Mouse (Mus musculus): ENCODE results near the gene Arhgdia. TPM values are rescaled to one million over a fixed set of nuclear protein-coding genes. Genes with fewer than 3 reads are reported as not detected.

Gene Arhgdia
- total and polyA plus RNA-seq, 3 experiments = 172 to 958 (median 417) TPM

DNA sequence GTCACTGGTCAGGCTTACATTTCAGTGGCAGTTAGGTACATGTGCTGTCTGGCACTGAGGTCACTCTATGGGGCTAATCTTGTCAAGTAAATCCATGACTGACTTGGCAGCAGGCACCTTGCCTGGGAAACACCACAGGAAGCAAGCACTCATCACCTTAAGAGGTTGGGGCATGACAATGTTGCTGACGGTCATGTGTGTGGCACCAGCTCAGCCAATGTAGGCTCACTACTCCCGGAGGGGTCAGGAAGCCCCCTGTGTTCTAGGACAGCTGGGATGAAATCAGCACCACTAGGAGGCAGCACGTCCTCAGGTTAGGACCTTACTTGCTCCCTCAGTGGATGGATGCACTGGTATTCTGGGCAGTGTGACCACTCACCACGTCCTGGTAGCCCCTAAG lies 39.5 kb downstream of the Arhgdia start:
- H3K36me3 ChIP-seq (replicated peaks in 1 of 2; ENCODE audit: control insufficient read depth in 1 of 2, insufficient read depth in 1 of 2, low read length in 1 of 2) = peaks cover 29 to 57% of the 10 kb centered on the region in 2 experiments
- no peak overlapping the region for H3K9ac ChIP-seq (ENCODE audit: insufficient read depth, low read depth)
- dilution Hi-C loops (cut with MboI; ENCODE audit: extremely low pct_ligation_motif_present, extremely low pct_unique_long_range_greater_than_20kb, low sequenced_read_pairs) = no loop called here
- no peak overlapping the region for H3K27ac ChIP-seq (ENCODE audit: insufficient read depth, low read depth)
- in situ Hi-C loops (cut with MboI; ENCODE audit: low pct_ligation_motif_present, low pct_unique_long_range_greater_than_20kb, low sequenced_read_pairs) = no loop called here
- H3K79me2 ChIP-seq (replicated peaks; ENCODE audit: control insufficient read depth, extremely low read depth, insufficient read depth, poor library complexity, severe bottlenecking) = no peaks in the 10 kb centered on the region
- H3K4me1 ChIP-seq (ENCODE audit: control insufficient read depth in 1 of 2, insufficient read depth in 2 of 2) = peaks cover 16 to 24% of the 10 kb centered on the region in 2 experiments
- DNase-seq (ENCODE audit: extremely low read depth) = no peak
- H3K4me2 ChIP-seq (ENCODE audit: insufficient read depth, low read depth, poor library complexity, severe bottlenecking) = no peak overlapping the region
- TF ChIP-seq IRF4 (IDR thresholded peaks at IDR 0.05; ENCODE audit: low read depth, low read length) (peak; percentile 16; the same call in 1 of the 2 replicates), NELFE (IDR thresholded peaks at IDR 0.05; ENCODE audit: low read depth, low read length) (no peak), CTCF (conservative IDR thresholded peaks at IDR 0.05 in 1 of 2, IDR thresholded peaks at IDR 0.05 in 1 of 2; ENCODE audit: low read depth in 2 of 2, low read length in 2 of 2) (peak in 1 of 2 experiments; percentile 68; a peak in 2 of 4 replicates), SMC3 (IDR thresholded peaks at IDR 0.05; ENCODE audit: low read depth, low read length) (peak; percentile 45), POLR2A (IDR thresholded peaks at IDR 0.05; ENCODE audit: low read depth, low read length) (no peak), RAD21 (IDR thresholded peaks at IDR 0.05; ENCODE audit: low read depth, low read length) (peak; percentile 67)
- no peak overlapping the region for H3K4me3 ChIP-seq (replicated peaks in 1 of 3; ENCODE audit: low read depth in 2 of 3, low read length in 2 of 3, poor library complexity in 1 of 3)
- no peaks in the 10 kb centered on the region for H3K9me3 ChIP-seq (replicated peaks; ENCODE audit: low read length)
- H3K27me3 ChIP-seq (replicated peaks) = no peaks in the 10 kb centered on the region

DNA sequence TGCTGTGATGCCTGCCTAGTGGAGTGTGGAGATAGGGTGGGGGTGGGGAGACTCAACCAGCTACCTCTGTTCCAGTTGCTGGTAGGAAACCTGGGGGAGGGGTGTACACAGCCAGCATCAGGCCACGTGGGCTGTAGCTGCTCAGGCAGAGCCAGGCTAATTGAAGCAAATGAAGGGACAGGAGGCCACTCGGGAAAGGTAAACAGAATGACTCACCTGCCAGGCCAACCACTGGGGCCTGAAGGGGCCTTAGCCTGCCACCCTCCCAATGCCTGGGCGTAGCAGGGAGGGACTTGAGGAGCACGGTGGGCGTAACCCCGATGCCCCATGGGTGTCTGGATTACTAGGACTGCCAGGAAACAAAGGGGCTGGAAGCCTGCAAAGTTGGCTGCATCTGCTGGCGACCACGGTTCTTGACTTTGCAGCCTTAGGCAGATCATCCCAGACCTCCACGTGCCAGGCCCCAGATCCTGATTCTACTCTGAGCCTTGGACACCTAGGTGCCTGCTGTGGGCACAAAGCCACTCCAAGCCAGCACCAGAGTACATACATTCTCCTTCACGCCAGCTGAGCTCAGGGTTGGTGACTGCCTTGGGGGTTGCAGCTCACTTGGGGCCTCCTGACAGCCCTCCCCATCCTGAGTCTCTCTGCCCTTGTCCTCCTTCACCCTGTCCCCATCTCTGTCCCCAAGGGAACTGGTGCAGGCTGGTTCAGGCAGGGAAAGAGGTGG lies 42.0 kb downstream of the Arhgdia start:
- H3K27me3 ChIP-seq (replicated peaks) = peaks cover 8% of the 10 kb centered on the region
- dilution Hi-C loops (cut with MboI; ENCODE audit: extremely low pct_ligation_motif_present, extremely low pct_unique_long_range_greater_than_20kb, low sequenced_read_pairs) (no loop called here), in situ Hi-C loops (cut with MboI; ENCODE audit: low pct_ligation_motif_present, low pct_unique_long_range_greater_than_20kb, low sequenced_read_pairs) (no loop called here)
- H3K9me3 ChIP-seq (replicated peaks; ENCODE audit: low read length) = no peaks in the 10 kb centered on the region
- TF ChIP-seq CHD2 (IDR thresholded peaks at IDR 0.05; ENCODE audit: low read length) (peak; percentile 82; the same call in 1 of the 2 replicates), MAX (IDR thresholded peaks at IDR 0.05; ENCODE audit: low read length) (peak; percentile 88), USF1 (IDR thresholded peaks at IDR 0.05; ENCODE audit: low read depth, low read length) (peak; percentile 65), ZMIZ1 (IDR thresholded peaks at IDR 0.05; ENCODE audit: low read depth, low read length) (no peak), MYC (IDR thresholded peaks at IDR 0.05; ENCODE audit: low read depth, low read length) (peak; percentile 74; the same call in 1 of the 2 replicates), MXI1 (IDR thresholded peaks at IDR 0.05; ENCODE audit: low read depth, low read length) (no peak), USF2 (conservative IDR thresholded peaks at IDR 0.05; ENCODE audit: low read depth, low read length) (peak; percentile 44), ETS1 (conservative IDR thresholded peaks at IDR 0.05; ENCODE audit: low read depth, low read length) (no peak; the same call in 1 of the 2 replicates)
- peak; percentile 72 for DNase-seq (ENCODE audit: extremely low read depth)
- no peaks in the 10 kb centered on the region for H3K79me2 ChIP-seq (replicated peaks; ENCODE audit: control insufficient read depth, extremely low read depth, insufficient read depth, poor library complexity, severe bottlenecking)
- H3K4me3 ChIP-seq (replicated peaks in 1 of 3; ENCODE audit: low read depth in 2 of 3, low read length in 2 of 3, poor library complexity in 1 of 3) = peak overlapping the region in 1 of 3 experiments; percentile 4
- H3K36me3 ChIP-seq (replicated peaks in 1 of 2; ENCODE audit: control insufficient read depth in 1 of 2, insufficient read depth in 1 of 2, low read length in 1 of 2) = peaks cover 24 to 35% of the 10 kb centered on the region in 2 experiments
- H3K4me2 ChIP-seq (ENCODE audit: insufficient read depth, low read depth, poor library complexity, severe bottlenecking) = no peak overlapping the region
- no peak overlapping the region for H3K27ac ChIP-seq (ENCODE audit: insufficient read depth, low read depth)
- H3K4me1 ChIP-seq (ENCODE audit: control insufficient read depth in 1 of 2, insufficient read depth in 2 of 2) = peaks cover 27 to 37% of the 10 kb centered on the region in 2 experiments
- no peak overlapping the region for H3K9ac ChIP-seq (ENCODE audit: insufficient read depth, low read depth)

DNA sequence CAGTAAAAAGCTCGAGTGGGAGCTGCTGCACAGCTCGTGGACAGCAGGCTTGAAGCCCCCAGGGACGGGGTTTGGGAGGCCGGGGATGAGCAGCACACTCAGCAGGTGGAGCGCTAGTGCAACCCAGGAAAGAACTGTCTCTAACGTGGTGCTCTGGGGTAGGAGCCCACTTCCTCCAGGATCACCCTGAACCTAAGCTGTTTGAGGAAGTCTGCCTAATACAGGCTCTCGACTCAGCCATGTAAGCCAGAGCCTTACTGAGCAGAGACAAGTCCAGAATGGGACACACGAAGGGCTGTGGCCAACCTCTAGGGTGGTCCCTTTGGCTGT lies 42.5 kb downstream of the Arhgdia start:
- no peak overlapping the region for H3K4me3 ChIP-seq (replicated peaks in 1 of 3; ENCODE audit: low read depth in 2 of 3, low read length in 2 of 3, poor library complexity in 1 of 3)
- no peak for TF ChIP-seq NELFE (IDR thresholded peaks at IDR 0.05; ENCODE audit: low read depth, low read length)
- TF ChIP-seq IRF4 (IDR thresholded peaks at IDR 0.05; ENCODE audit: low read depth, low read length) = no peak
- TF ChIP-seq MYC (IDR thresholded peaks at IDR 0.05; ENCODE audit: low read depth, low read length) = no peak
- TF ChIP-seq RCOR1 (conservative IDR thresholded peaks at IDR 0.05; ENCODE audit: low read depth, low read length) = no peak
- TF ChIP-seq ZNF384 (IDR thresholded peaks at IDR 0.05; ENCODE audit: low read depth, low read length) = no peak
- TF ChIP-seq MEF2A (IDR thresholded peaks at IDR 0.05; ENCODE audit: borderline replicate concordance, low read depth, low read length) = no peak
- no peak for TF ChIP-seq RAD21 (IDR thresholded peaks at IDR 0.05; ENCODE audit: low read depth, low read length)
- TF ChIP-seq ETS1 (conservative IDR thresholded peaks at IDR 0.05; ENCODE audit: low read depth, low read length) = no peak
- in situ Hi-C loops (cut with MboI; ENCODE audit: low pct_ligation_motif_present, low pct_unique_long_range_greater_than_20kb, low sequenced_read_pairs) (no loop called here), dilution Hi-C loops (cut with MboI; ENCODE audit: extremely low pct_ligation_motif_present, extremely low pct_unique_long_range_greater_than_20kb, low sequenced_read_pairs) (no loop called here)
- no peak overlapping the region for H3K9ac ChIP-seq (ENCODE audit: insufficient read depth, low read depth)
- H3K4me2 ChIP-seq (ENCODE audit: insufficient read depth, low read depth, poor library complexity, severe bottlenecking) = no peak overlapping the region
- H3K27ac ChIP-seq (ENCODE audit: insufficient read depth, low read depth) = no peak overlapping the region
- no peaks in the 10 kb centered on the region for H3K79me2 ChIP-seq (replicated peaks; ENCODE audit: control insufficient read depth, extremely low read depth, insufficient read depth, poor library complexity, severe bottlenecking)
- H3K27me3 ChIP-seq (replicated peaks) = peaks cover 13% of the 10 kb centered on the region
- H3K4me1 ChIP-seq (ENCODE audit: control insufficient read depth in 1 of 2, insufficient read depth in 2 of 2) = peaks cover 27 to 37% of the 10 kb centered on the region in 2 experiments
- H3K9me3 ChIP-seq (replicated peaks; ENCODE audit: low read length) = no peaks in the 10 kb centered on the region
- peaks cover 19 to 30% of the 10 kb centered on the region in 2 experiments for H3K36me3 ChIP-seq (replicated peaks in 1 of 2; ENCODE audit: control insufficient read depth in 1 of 2, insufficient read depth in 1 of 2, low read length in 1 of 2)
- no peak for DNase-seq (ENCODE audit: extremely low read depth)
